9 mouse cellular contexts compared by ENCODE assay signal in genomic region chr11:100935373-100936355, GRCm38 (mm10). TPM values are rescaled to one million over a fixed set of nuclear protein-coding genes. Genes with fewer than 3 reads are reported as not detected.
A peak's percentile ranks its signal among the peaks of the same experiment; 100 is the strongest.
DNase-seq lines count a peak whose midpoint lies in the region.
"Had no signal": no experiment of that assay in that cellular context is flagged by ENCODE, and none has a peak within 500 bp of the region (broad histone marks: within the 10 kb centered on the region; RNA-seq: fewer than 3 reads in every experiment).

No protein-coding gene starts in this region.

- intact Hi-C loops in gastrocnemius, postnatal 14 days (cut with DNase I; ENCODE audit: low total_unique reads) = no loop called here

- DNase-seq in gastrocnemius, postnatal 10 days = peak; percentile 21
- no peak for DNase-seq in gastrocnemius, postnatal 14 days
- DNase-seq in 3134 (ENCODE audit: extremely low read depth, insufficient read length, low spot score) (peak; percentile 47), R1 (ENCODE audit: low read depth, low spot score) (peak; percentile 52)
- DNase-seq in lung, adult 18-20 months = peak; percentile 46 to 69
- no peak for DNase-seq in thymus, postnatal 4 days
- no peak for DNase-seq in layer of hippocampus, adult 11-12 months (ENCODE audit: low spot score)
- no peak for DNase-seq in cerebellum, postnatal 36 days
- DNase-seq: lung, embryonic 14.5 days had no signal

RNA-seq across cellular contexts. Expression of gene Stat3, which starts 3.7 kb away (rescaled TPM):
- total RNA-seq in gastrocnemius, postnatal 10 days (2021) = 10 to 100 TPM; 49.1 to 56.7 TPM
- total RNA-seq in gastrocnemius, postnatal 14 days (2021) = 10 to 100 TPM; 41.7 to 43.6 TPM

RNA-seq across cellular contexts. Expression of gene Cavin1, which starts 35.0 kb away (rescaled TPM):
- 100 to 1,000 TPM; 279 to 309 TPM for total RNA-seq in gastrocnemius, postnatal 10 days (2021)
- 100 to 1,000 TPM; 226 to 256 TPM for total RNA-seq in gastrocnemius, postnatal 14 days (2021)

Comparison
In these comparisons a context has a peak if more than half of its experiments do, and no peak if none do; other contexts are left out.
1. DNase-seq: peak in gastrocnemius, postnatal 10 days (single experiment), 3134 (single experiment), R1 (single experiment) and lung, adult 18-20 months (2 of 2); none in gastrocnemius, postnatal 14 days (single experiment), thymus, postnatal 4 days (single experiment), layer of hippocampus, adult 11-12 months (single experiment) and cerebellum, postnatal 36 days (0 of 2).